Mouse (Mus musculus): ENCODE data around the gene Bst1.

GRCm38 (mm10) chr5:43885060-43885820, 66.6 kb downstream of the Bst1 start:
- TF ChIP-seq EP300 (optimal IDR thresholded peaks at IDR 0.05): no peak
- no peak for TF ChIP-seq CTCF (IDR thresholded peaks at IDR 0.05; ENCODE audit: low read depth)

All from stomach, postnatal 0 days (tissue).